Mouse (Mus musculus): Measurements from ENCODE around the gene Rgs9.
A peak's percentile ranks its signal among the peaks of the same experiment; 100 is the strongest.
"Not testable (repeated sequence)": the region's sequence is repeated elsewhere in the genome, so short reads cannot be mapped to it uniquely, and the experiment has no call there.

The Rgs9 gene

GRCm38 (mm10) chr11:109297710-109298375 is at the start of gene Rgs9:
Gene Rgs9 (minus strand): TSS chr11:109298129.
- DNase-seq (ENCODE audit: low read depth, low spot score), result peak; percentile 73

DNA sequence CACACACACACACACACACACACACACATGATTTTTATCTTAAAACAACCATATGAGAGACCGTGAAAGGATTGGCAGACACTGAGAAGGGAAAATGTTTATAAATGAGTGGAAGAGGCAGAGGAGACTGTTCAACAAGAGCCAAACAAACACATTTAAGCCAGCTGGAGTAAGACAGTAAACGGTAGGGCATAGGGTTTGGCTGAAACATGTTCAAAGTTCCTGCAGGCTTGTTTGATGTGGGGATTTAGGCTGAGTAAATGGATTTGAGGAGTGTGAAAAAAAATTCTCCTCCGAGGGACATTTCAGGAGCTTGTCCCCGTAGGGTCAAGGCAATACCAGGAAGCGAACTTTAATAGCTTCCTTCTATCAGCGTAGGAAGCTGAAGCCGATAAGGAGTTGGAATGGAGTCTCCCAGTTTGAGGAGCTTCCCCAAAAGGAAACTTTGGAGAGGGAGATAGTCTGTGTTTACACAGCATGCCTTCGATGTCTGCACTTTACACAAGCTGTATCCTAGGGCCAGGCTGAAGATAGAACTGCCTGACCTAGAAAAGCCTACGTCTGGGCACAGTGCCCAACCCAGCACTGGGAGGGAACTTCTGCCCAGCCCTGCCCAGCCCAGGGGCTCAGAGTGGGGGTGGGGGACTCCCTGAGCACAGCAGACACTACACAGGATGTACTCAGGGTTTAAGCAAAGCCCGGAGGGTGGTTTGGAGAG is 49.5 kb upstream of the Rgs9 start:
- peak; percentile 46 for DNase-seq (ENCODE audit: low read depth, low spot score)

- no peak for DNase-seq (ENCODE audit: low read depth, low spot score)
These were observed 46.2 kb upstream of the Rgs9 start for GRCm38 (mm10) chr11:109343991-109344599.

DNA sequence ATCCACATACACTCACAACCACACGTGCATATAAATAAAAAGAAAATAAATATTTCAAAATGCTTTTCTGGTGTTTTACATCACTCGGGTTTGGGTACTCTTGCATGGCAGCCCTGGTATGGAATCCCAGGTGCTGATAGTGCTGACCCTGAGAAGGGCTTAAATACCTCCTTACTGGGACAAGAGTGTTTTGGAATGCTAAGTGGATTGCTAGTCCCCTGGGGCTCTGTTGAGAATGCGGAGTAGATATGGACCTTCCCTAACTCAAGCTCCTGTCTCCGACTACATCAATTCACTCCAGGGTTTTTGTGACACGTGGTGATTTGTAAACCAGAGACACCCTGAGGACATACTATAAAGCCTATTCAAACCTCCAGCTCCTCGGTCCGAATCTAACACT is 45.6 kb upstream of the Rgs9 start:
- no peak for DNase-seq (ENCODE audit: low read depth, low spot score)

DNA sequence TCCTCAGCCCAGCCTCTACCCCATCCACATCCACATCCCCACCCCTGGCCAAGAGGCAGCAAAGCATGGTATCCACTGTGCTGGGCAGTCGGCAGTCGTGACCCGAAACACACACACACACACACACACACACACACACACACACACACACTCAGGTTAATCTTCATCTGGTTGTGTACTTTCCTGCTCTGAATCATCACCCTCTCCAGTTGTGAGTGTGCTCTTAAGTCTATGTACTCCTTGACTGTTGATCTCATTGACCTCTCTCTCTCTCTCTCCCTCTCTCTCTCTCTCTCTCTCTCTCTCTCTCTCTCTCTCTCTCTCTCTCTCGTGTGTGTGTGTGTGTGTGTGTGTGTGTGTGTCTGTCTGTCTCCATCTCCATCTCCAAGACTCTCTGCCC is 44.7 kb upstream of the Rgs9 start:
- not testable (repeated sequence) for DNase-seq (ENCODE audit: low read depth, low spot score)

DNA sequence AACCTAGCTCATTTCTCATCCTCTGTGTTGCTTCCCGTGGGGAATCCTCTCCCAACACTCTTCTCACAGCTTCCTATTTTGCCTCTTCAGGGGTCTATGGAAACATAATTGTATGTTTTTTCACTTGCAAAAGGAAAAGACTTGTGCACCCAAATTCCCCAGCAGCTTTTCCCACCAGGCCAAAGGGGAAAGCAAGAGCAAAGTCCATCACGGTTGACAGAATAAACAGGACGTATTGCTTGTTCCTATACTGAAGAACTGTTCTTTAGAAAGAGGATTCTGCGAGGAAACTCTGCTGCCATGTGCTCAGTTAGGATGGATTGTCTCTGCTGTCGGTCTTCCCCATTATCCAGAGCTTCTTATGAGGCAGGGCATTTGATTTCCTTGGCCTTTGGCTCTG is 42.6 kb upstream of the Rgs9 start:
- no peak for DNase-seq (ENCODE audit: low read depth, low spot score)

GRCm38 (mm10) chr11:109339155-109339938 is 41.4 kb upstream of the Rgs9 start:
- DNase-seq (ENCODE audit: low read depth, low spot score), result no peak

DNA sequence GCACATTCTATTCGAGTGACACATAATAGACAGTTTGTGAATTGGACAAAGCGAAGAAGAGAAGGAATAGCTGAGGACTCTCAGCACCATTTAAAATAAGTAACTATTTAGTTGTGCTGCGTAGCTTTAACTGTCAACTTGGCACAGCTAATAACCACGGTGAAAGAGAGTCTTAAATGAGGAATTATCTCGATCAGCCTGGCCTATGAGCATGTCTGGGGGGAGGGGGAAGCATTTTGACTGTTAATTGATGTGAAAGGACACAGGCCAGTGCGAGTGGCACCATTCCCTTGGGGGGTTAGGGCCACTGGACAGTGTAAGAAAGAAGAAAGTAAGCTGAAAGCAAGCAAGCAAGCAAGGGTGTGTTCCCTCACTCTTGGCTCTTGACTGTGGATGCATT is 38.0 kb upstream of the Rgs9 start:
- DNase-seq (ENCODE audit: low read depth, low spot score), result no peak

- no peak for DNase-seq (ENCODE audit: low read depth, low spot score)
These were observed 36.8 kb upstream of the Rgs9 start for GRCm38 (mm10) chr11:109334773-109335172.

DNA sequence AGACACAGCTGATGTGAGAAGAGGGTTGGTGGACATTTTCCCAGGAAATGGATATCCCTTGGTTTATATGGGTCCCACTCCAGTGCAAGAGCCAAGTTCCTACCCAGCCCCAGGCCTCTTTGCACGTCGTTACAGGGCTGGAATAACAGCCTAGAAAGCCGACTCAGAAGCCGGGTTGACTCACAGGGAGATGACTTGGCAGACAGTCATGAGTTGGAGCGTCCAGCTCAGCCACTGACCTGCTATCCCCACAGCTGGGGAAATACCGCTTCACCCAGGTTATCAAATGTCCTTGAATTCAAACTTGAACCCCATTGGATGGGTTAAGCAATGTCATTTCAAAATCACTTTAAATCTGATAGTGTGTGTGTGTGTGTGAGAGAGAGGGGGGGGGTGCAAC is 34.8 kb upstream of the Rgs9 start:
- DNase-seq (ENCODE audit: low read depth, low spot score), result no peak

- peak; percentile 66 for DNase-seq (ENCODE audit: low read depth, low spot score)
These were observed 33.5 kb upstream of the Rgs9 start for GRCm38 (mm10) chr11:109331424-109331824.

GRCm38 (mm10) chr11:109330706-109331393 is 32.9 kb upstream of the Rgs9 start:
- no peak for DNase-seq (ENCODE audit: low read depth, low spot score)

GRCm38 (mm10) chr11:109329331-109329730 is 31.4 kb upstream of the Rgs9 start:
- no peak for DNase-seq (ENCODE audit: low read depth, low spot score)

- no peak for DNase-seq (ENCODE audit: low read depth, low spot score)
These were observed 30.0 kb upstream of the Rgs9 start for GRCm38 (mm10) chr11:109327952-109328351.

- DNase-seq (ENCODE audit: low read depth, low spot score), result no peak
These were observed 29.5 kb upstream of the Rgs9 start for GRCm38 (mm10) chr11:109327381-109327780.

- DNase-seq (ENCODE audit: low read depth, low spot score), result no peak
These were observed 28.3 kb upstream of the Rgs9 start for GRCm38 (mm10) chr11:109326270-109326669.

- DNase-seq (ENCODE audit: low read depth, low spot score), result peak; percentile 69
These were observed 22.5 kb upstream of the Rgs9 start for GRCm38 (mm10) chr11:109320361-109320933.

GRCm38 (mm10) chr11:109319946-109320345 is 22.0 kb upstream of the Rgs9 start:
- no peak for DNase-seq (ENCODE audit: low read depth, low spot score)

DNA sequence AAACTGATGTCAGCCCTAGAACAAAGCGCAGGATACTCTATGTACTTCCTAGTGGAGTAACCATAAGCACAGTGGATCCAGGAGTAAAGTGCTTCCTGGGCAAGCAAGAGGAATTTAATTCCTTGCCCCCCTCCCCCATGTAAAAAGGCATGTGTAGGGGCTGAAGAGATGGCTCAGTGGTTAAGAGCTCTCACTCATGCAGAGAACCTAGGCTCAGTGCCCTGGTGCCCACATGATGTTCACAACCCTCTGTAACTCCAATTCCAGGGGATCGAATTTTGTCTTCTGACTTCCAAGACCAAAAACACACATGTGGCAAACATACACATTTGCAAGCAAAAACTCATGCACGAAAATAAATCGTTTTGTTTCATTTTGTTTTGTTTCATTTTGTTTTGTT is 21.5 kb upstream of the Rgs9 start:
- no peak for DNase-seq (ENCODE audit: low read depth, low spot score)

- no peak for DNase-seq (ENCODE audit: low read depth, low spot score)
These were observed 19.0 kb upstream of the Rgs9 start for GRCm38 (mm10) chr11:109316921-109317320.
